Mouse (Mus musculus) ES-E14 (cell line): ENCODE measurements around the gene Map4k3.

ENCODE experiments used
- CHD2 ChIP-seq: IDR thresholded peaks from 2 replicates; pipeline ENCODE4 v1.6.1; 2014; ENCODE audit warnings: mild to moderate bottlenecking, low read depth, low read length, inconsistent platforms
- HCFC1 ChIP-seq: IDR thresholded peaks from 2 replicates; pipeline ENCODE4 v1.6.1; 2012; ENCODE audit warnings: low read length, inconsistent platforms, borderline replicate concordance; ENCODE audit not compliant: insufficient read depth
- MAFK ChIP-seq: IDR thresholded peaks from 2 replicates; pipeline ENCODE4 v1.6.1; 2014; ENCODE audit warnings: mild to moderate bottlenecking, low read depth, low read length, inconsistent platforms; ENCODE audit not compliant: insufficient read depth
- ZNF384 ChIP-seq: IDR thresholded peaks from 2 replicates; pipeline ENCODE4 v1.6.1; 2012; ENCODE audit warnings: low read depth, low read length, inconsistent platforms

DNA sequence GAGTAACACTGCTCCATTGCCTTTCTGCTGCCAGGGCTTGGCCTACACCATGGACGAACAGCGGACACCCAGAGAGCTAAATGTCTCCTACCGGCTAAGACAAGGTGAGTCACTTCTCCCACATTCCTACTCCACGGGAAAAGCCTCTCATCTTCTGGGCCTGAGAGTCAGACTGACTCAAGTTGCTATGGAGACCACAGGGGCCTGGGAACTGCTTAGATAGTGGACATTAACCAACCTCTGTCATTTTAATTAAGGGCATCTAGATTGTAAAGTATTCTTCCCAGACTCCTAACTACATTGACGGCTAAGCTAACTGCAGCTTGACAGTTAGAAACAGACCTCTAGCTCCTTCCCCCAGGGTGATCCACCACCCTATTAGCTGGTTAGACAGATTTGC lies 165.5 kb downstream of the Map4k3 start:
- TF ChIP-seq MAFK (no peak), ZNF384 (no peak), CHD2 (no peak), HCFC1 (no peak)
